Mouse (Mus musculus) spleen, adult 2 months (tissue): ENCODE measurements at regions not wholly inside any gene's neighbourhood (a gene's known extent, or its start where the extent isn't known, plus 50 kb on each side); places are given as distances from the start of the nearest gene placed in this dataset.

Source experiments
- CTCF ChIP-seq: fragments of 200-500 bp; IDR thresholded peaks from 2 replicates; pipeline ENCODE4 v1.5.1; 2011; ENCODE audit warnings: mild to moderate bottlenecking, inconsistent platforms; ENCODE audit not compliant: insufficient read depth, insufficient read length, insufficient replicate concordance; ENCODE audit errors: extremely low read depth
- POLR2A ChIP-seq: fragments of 200-500 bp; IDR thresholded peaks from 2 replicates; pipeline ENCODE4 v1.6.1; 2011; ENCODE audit warnings: low read depth, low read length, inconsistent platforms

GRCm38 (mm10) chr7:134585478-134585877 lies 85.0 kb upstream of the Dock1 start:
- TF ChIP-seq POLR2A, result no peak
- TF ChIP-seq CTCF, result no peak
